Mouse (Mus musculus) midbrain, embryonic 10.5 days (tissue): ENCODE measurements around the gene B4galt1. TPM values are rescaled to one million over a fixed set of nuclear protein-coding genes. Genes with fewer than 3 reads are reported as not detected.
A peak's percentile ranks its signal among the peaks of the same experiment; 100 is the strongest.

ENCODE experiments used
- DNase-seq: peaks from one replicate; pipeline ENCODE4 v3.0.0-alpha.2; 2017; ENCODE audit warnings: low spot score
- H3K27ac ChIP-seq: fragments of 300-500 bp; sonication (generic); replicated peaks from 2 replicates; pipeline ENCODE4 v1.5.1; 2016; ENCODE audit warnings: mild to moderate bottlenecking
- H3K27me3 ChIP-seq: fragments of 300-500 bp; sonication (generic); 2 replicates; pipeline ENCODE4 v1.6.1; 2016; ENCODE audit warnings: low read depth, mild to moderate bottlenecking; ENCODE audit not compliant: poor library complexity, severe bottlenecking
- H3K36me3 ChIP-seq: fragments of 300-500 bp; sonication (generic); 2 replicates; pipeline ENCODE4 v1.6.1; 2016; ENCODE audit warnings: mild to moderate bottlenecking, moderate library complexity
- H3K4me1 ChIP-seq: fragments of 300-500 bp; sonication (generic); 2 replicates; pipeline ENCODE4 v1.6.1; 2016
- H3K4me3 ChIP-seq: fragments of 300-500 bp; sonication (generic); 2 replicates; pipeline ENCODE4 v1.5.1; 2016; ENCODE audit warnings: mild to moderate bottlenecking, moderate library complexity
- H3K9me3 ChIP-seq: fragments of 300-500 bp; sonication (generic); replicated peaks from 2 replicates; pipeline ENCODE4 v1.6.1; 2016; ENCODE audit warnings: mild to moderate bottlenecking
- WGBS: fragments of 180-500 bp; shearing (Covaris S2); methylation state at CpG from one replicate; pipeline ENCODE4 v1.1.7; 2016; 5-methylcytosine and 5-hydroxymethylcytosine counted together
- polyA plus RNA-seq: library from polyadenylated mRNA; unstranded; fragments of >200 nt; fragmentation: Nextera tagmentation; extraction: Ambion mirVana; gene quantifications from 2 replicates; pipeline ENCODE4 v1.2.1, GENCODE M21; 2016

B4galt1 gene
- polyA plus RNA-seq, 1 experiment from 2014 or later, result 18.4 TPM

- Histone ChIP-seq H3K27ac (no peak overlapping the region), H3K36me3 (no peaks in the 10 kb centered on the region), H3K4me1 (no peaks in the 10 kb centered on the region), H3K9me3 (no peaks in the 10 kb centered on the region), H3K4me3 (no peak overlapping the region), H3K27me3 (no peaks in the 10 kb centered on the region)
- DNase-seq, result no peak
- WGBS, result 86% methylated on average over 3 of the region's 3 CpGs
Measured at GRCm38 (mm10) chr4:40863340-40863739, 9.5 kb upstream of the B4galt1 start.

GRCm38 (mm10) chr4:40861131-40861530 is 7.3 kb upstream of the B4galt1 start:
- no peaks in the 10 kb centered on the region for H3K36me3 ChIP-seq
- H3K9me3 ChIP-seq, result no peaks in the 10 kb centered on the region
- WGBS, result 83% methylated on average over 3 of the region's 3 CpGs
- 0 out of 2 replicates have a peak, but pooled peaks cover 2% of the 10 kb centered on the region for H3K4me1 ChIP-seq
- no peak overlapping the region for H3K27ac ChIP-seq
- H3K27me3 ChIP-seq, result no peaks in the 10 kb centered on the region
- DNase-seq, result no peak
- no peak overlapping the region for H3K4me3 ChIP-seq

- Histone ChIP-seq H3K27me3 (peaks cover 4% of the 10 kb centered on the region; the same call in 1 of the 2 replicates), H3K27ac (no peak overlapping the region), H3K4me3 (no peak overlapping the region), H3K36me3 (no peaks in the 10 kb centered on the region), H3K4me1 (peaks cover 12% of the 10 kb centered on the region), H3K9me3 (no peaks in the 10 kb centered on the region)
- DNase-seq, result no peak
- WGBS, result 78% methylated on average over 8 of the region's 8 CpGs
Measured at GRCm38 (mm10) chr4:40857824-40858346, 4.1 kb upstream of the B4galt1 start.

GRCm38 (mm10) chr4:40856571-40856970 is 2.8 kb upstream of the B4galt1 start:
- DNase-seq, result no peak

GRCm38 (mm10) chr4:40854387-40854933 is 655 bp upstream of the B4galt1 start:
- 15% methylated on average over 18 of the region's 18 CpGs for WGBS
- Histone ChIP-seq H3K27ac (peak overlapping the region; percentile 94), H3K27me3 (peaks cover 4% of the 10 kb centered on the region; the same call in 1 of the 2 replicates), H3K4me3 (peak overlapping the region; percentile 77), H3K9me3 (no peaks in the 10 kb centered on the region), H3K4me1 (peaks cover 39% of the 10 kb centered on the region), H3K36me3 (no peaks in the 10 kb centered on the region)
- no peak for DNase-seq

More at GRCm38 (mm10) chr4:40856571-40856970, 2.8 kb upstream of the B4galt1 start:
- Histone ChIP-seq H3K4me3 (no peak overlapping the region), H3K27ac (no peak overlapping the region), H3K4me1 (peaks cover 26% of the 10 kb centered on the region), H3K36me3 (no peaks in the 10 kb centered on the region), H3K27me3 (peaks cover 4% of the 10 kb centered on the region; the same call in 1 of the 2 replicates), H3K9me3 (no peaks in the 10 kb centered on the region)
- 72% methylated on average over 6 of the region's 6 CpGs for WGBS

GRCm38 (mm10) chr4:40852861-40853564 is 792 bp downstream of the B4galt1 start:
- peaks cover 39% of the 10 kb centered on the region for H3K4me1 ChIP-seq
- H3K27me3 ChIP-seq, result peaks cover 4% of the 10 kb centered on the region; the same call in 1 of the 2 replicates
- H3K27ac ChIP-seq, result peak overlapping the region; percentile 94
- H3K4me3 ChIP-seq, result peak overlapping the region; percentile 77
- H3K36me3 ChIP-seq, result no peaks in the 10 kb centered on the region
- no peaks in the 10 kb centered on the region for H3K9me3 ChIP-seq
- under 1% methylated on average over 20 of the region's 20 CpGs for WGBS
- DNase-seq, result no peak

GRCm38 (mm10) chr4:40852249-40852781 is 1.5 kb downstream of the B4galt1 start:
- DNase-seq, result no peak
- H3K4me1 ChIP-seq, result peaks cover 39% of the 10 kb centered on the region
- 0 out of 2 replicates have a peak, but pooled peaks cover 3% of the 10 kb centered on the region for H3K36me3 ChIP-seq
- H3K27ac ChIP-seq, result peak overlapping the region; percentile 94
- H3K27me3 ChIP-seq, result peaks cover 4% of the 10 kb centered on the region; the same call in 1 of the 2 replicates
- WGBS, result 49% methylated on average over 5 of the region's 5 CpGs
- H3K4me3 ChIP-seq, result peak overlapping the region; percentile 77
- no peaks in the 10 kb centered on the region for H3K9me3 ChIP-seq

GRCm38 (mm10) chr4:40851763-40852248 is 2.0 kb downstream of the B4galt1 start:
- Histone ChIP-seq H3K36me3 (0 out of 2 replicates have a peak, but pooled peaks cover 3% of the 10 kb centered on the region), H3K4me3 (peak overlapping the region; percentile 77), H3K9me3 (no peaks in the 10 kb centered on the region), H3K4me1 (peaks cover 39% of the 10 kb centered on the region), H3K27me3 (peaks cover 4% of the 10 kb centered on the region; the same call in 1 of the 2 replicates), H3K27ac (0 out of 2 replicates have a peak overlapping the region, but pooled peaks have one; percentile 13)
- no peak for DNase-seq
- 75% methylated on average over 4 of the region's 4 CpGs for WGBS

- Histone ChIP-seq H3K27ac (0 out of 2 replicates have a peak overlapping the region, but pooled peaks have one; percentile 13), H3K4me3 (peak overlapping the region; percentile 77), H3K27me3 (peaks cover 4% of the 10 kb centered on the region; the same call in 1 of the 2 replicates), H3K36me3 (0 out of 2 replicates have a peak, but pooled peaks cover 3% of the 10 kb centered on the region), H3K4me1 (peaks cover 37% of the 10 kb centered on the region), H3K9me3 (no peaks in the 10 kb centered on the region)
- DNase-seq, result no peak
- WGBS, result 74% methylated on average over 6 of the region's 6 CpGs
Measured at GRCm38 (mm10) chr4:40851031-40851762, 2.6 kb downstream of the B4galt1 start.

- peaks cover 1% of the 10 kb centered on the region; the same call in 1 of the 2 replicates for H3K27me3 ChIP-seq
- 83% methylated on average over 5 of the region's 5 CpGs for WGBS
- DNase-seq, result no peak
- H3K27ac ChIP-seq, result no peak overlapping the region
- peaks cover 39% of the 10 kb centered on the region for H3K4me1 ChIP-seq
- no peaks in the 10 kb centered on the region for H3K9me3 ChIP-seq
- H3K36me3 ChIP-seq, result 0 out of 2 replicates have a peak, but pooled peaks cover 3% of the 10 kb centered on the region
- peak overlapping the region; percentile 77; the same call in 1 of the 2 replicates for H3K4me3 ChIP-seq
Measured at GRCm38 (mm10) chr4:40850582-40850981, 3.2 kb downstream of the B4galt1 start.

- Histone ChIP-seq H3K27ac (no peak overlapping the region), H3K4me1 (peaks cover 45% of the 10 kb centered on the region), H3K4me3 (no peak overlapping the region)
Measured at GRCm38 (mm10) chr4:40849518-40849917, 4.3 kb downstream of the B4galt1 start.

GRCm38 (mm10) chr4:40848246-40848645 is 5.6 kb downstream of the B4galt1 start:
- Histone ChIP-seq H3K27ac (no peak overlapping the region), H3K4me1 (peaks cover 51% of the 10 kb centered on the region), H3K27me3 (no peaks in the 10 kb centered on the region), H3K4me3 (no peak overlapping the region), H3K36me3 (0 out of 2 replicates have a peak, but pooled peaks cover 3% of the 10 kb centered on the region), H3K9me3 (no peaks in the 10 kb centered on the region)
- DNase-seq, result no peak
- WGBS, result 97% methylated on average over 8 of the region's 8 CpGs

More at GRCm38 (mm10) chr4:40849518-40849917, 4.3 kb downstream of the B4galt1 start:
- Histone ChIP-seq H3K27me3 (no peaks in the 10 kb centered on the region), H3K9me3 (no peaks in the 10 kb centered on the region), H3K36me3 (0 out of 2 replicates have a peak, but pooled peaks cover 3% of the 10 kb centered on the region)
- no peak for DNase-seq
- WGBS, result 89% methylated on average over 3 of the region's 3 CpGs
